Mouse (Mus musculus): ENCODE measurements at regions not wholly inside any gene's neighbourhood (a gene's known extent, or its start where the extent isn't known, plus 50 kb on each side); places are given as distances from the start of the nearest gene placed in this dataset.

GRCm38 (mm10) chr1:105083551-105084103, 272.9 kb downstream of the Rnf152 start:
- H3K4me3 ChIP-seq (ENCODE audit: insufficient read depth, low read length) = no peak overlapping the region
- no peak for TF ChIP-seq CTCF (IDR thresholded peaks at IDR 0.05; ENCODE audit: low read depth, low read length)
- TF ChIP-seq POLR2A (IDR thresholded peaks at IDR 0.05; ENCODE audit: borderline replicate concordance, low read depth, low read length) = no peak
- H3K27ac ChIP-seq (ENCODE audit: insufficient read depth, low read depth, low read length) = no peak overlapping the region

DNA sequence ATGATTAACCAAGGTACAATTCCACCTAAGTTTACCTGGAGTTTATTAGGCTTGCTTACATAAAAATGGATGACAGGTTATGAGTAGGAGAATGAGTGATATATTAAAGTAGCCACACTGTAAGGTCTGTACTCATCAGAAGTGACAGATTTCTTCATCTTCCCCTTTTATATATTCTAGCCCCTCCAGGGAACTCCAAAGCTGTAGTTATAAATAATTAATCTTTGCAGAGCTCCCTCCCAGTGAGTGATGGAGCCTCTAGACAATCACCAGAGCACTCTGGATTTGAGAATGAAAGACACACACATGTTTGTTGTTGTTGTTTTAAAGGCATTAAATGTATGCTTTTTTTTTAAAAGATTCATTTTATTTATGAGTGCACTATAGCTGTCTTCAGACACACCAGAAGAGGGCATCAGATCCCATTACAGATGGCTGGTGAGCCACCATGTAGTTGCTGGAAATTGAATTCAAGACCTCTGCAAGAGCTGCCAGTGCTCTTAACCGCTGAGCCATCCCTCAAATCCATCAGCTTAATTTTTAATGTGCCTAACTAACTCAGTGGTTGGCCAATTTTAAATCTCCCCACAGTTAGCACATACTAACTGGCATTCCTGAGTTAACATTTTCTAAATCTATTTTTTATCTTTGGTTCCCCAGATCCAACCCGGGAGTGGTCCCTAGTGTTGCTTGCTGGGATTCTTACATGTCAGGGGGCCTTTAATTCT, 273.5 kb downstream of the Rnf152 start:
- TF ChIP-seq CTCF (IDR thresholded peaks at IDR 0.05; ENCODE audit: low read depth, low read length) (no peak), POLR2A (IDR thresholded peaks at IDR 0.05; ENCODE audit: borderline replicate concordance, low read depth, low read length) (no peak)

More at GRCm38 (mm10) chr1:105083551-105084103, 272.9 kb downstream of the Rnf152 start:
- H3K4me1 ChIP-seq (ENCODE audit: control insufficient read depth, insufficient read depth, low read length) = no peaks in the 10 kb centered on the region

GRCm38 (mm10) chr1:105081942-105082341, 274.6 kb downstream of the Rnf152 start:
- H3K27ac ChIP-seq (ENCODE audit: insufficient read depth, low read depth, low read length) = no peak overlapping the region
- TF ChIP-seq CTCF (IDR thresholded peaks at IDR 0.05; ENCODE audit: low read depth, low read length) (no peak), POLR2A (IDR thresholded peaks at IDR 0.05; ENCODE audit: borderline replicate concordance, low read depth, low read length) (no peak)
- H3K4me3 ChIP-seq (ENCODE audit: insufficient read depth, low read length) = no peak overlapping the region
- H3K4me1 ChIP-seq (ENCODE audit: control insufficient read depth, insufficient read depth, low read length) = no peaks in the 10 kb centered on the region

More for the DNA sequence above, 273.5 kb downstream of the Rnf152 start:
- no peaks in the 10 kb centered on the region for H3K4me1 ChIP-seq (ENCODE audit: control insufficient read depth, insufficient read depth, low read length)
- no peak overlapping the region for H3K4me3 ChIP-seq (ENCODE audit: insufficient read depth, low read length)
- no peak overlapping the region for H3K27ac ChIP-seq (ENCODE audit: insufficient read depth, low read depth, low read length)

DNA sequence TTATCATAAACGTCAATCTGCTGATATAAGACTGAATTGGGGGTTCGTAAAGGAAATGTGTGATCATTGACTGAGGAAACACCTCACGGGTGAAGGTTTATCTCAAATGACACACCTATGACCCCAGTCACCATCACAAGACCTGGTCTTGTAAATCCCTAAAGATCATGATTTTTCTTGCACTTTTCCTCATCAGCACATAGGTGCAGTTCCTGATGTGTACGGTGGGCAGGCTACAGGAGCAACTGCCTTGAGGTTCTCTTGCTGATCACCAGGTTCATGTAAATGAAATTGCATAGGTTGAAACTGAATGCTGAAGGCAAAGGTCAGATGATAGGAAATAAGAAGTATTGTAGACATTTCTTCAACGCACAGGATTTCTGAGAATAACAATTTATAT, 277.1 kb downstream of the Rnf152 start:
- H3K4me1 ChIP-seq (ENCODE audit: control insufficient read depth, insufficient read depth, low read length) = no peaks in the 10 kb centered on the region
- TF ChIP-seq POLR2A (IDR thresholded peaks at IDR 0.05; ENCODE audit: borderline replicate concordance, low read depth, low read length) (no peak), CTCF (IDR thresholded peaks at IDR 0.05; ENCODE audit: low read depth, low read length) (no peak)
- H3K4me3 ChIP-seq (ENCODE audit: insufficient read depth, low read length) = no peak overlapping the region
- H3K27ac ChIP-seq (ENCODE audit: insufficient read depth, low read depth, low read length) = no peak overlapping the region

GRCm38 (mm10) chr1:105075728-105076127, 280.8 kb downstream of the Rnf152 start:
- Histone ChIP-seq H3K27ac (ENCODE audit: insufficient read depth, low read depth, low read length) (no peak overlapping the region), H3K4me3 (ENCODE audit: insufficient read depth, low read length) (no peak overlapping the region), H3K4me1 (ENCODE audit: control insufficient read depth, insufficient read depth, low read length) (no peaks in the 10 kb centered on the region)
- TF ChIP-seq CTCF (IDR thresholded peaks at IDR 0.05; ENCODE audit: low read depth, low read length) = no peak
- no peak for TF ChIP-seq POLR2A (IDR thresholded peaks at IDR 0.05; ENCODE audit: borderline replicate concordance, low read depth, low read length)

DNA sequence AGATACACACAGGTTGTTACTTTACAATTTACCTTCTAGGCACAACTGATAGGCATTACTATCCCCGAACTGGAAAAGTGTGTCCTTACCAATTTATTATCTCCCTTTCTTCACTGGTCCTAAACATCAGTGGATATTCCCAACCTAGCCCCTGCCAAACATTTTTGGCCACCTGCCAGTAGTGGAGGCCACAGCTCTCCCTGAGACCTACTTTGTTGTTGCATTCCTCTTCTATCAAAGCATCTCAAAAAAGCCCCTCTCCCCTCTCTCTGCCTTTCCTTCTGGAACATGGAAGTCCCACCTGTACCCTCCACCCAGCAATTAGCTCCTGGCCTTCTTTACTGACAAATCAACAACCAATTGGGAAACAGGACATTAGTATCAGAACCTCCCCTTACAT, 282.2 kb downstream of the Rnf152 start:
- H3K4me1 ChIP-seq (ENCODE audit: control insufficient read depth, insufficient read depth, low read length) = no peaks in the 10 kb centered on the region
- TF ChIP-seq POLR2A (IDR thresholded peaks at IDR 0.05; ENCODE audit: borderline replicate concordance, low read depth, low read length) (no peak), CTCF (IDR thresholded peaks at IDR 0.05; ENCODE audit: low read depth, low read length) (no peak)
- no peak overlapping the region for H3K4me3 ChIP-seq (ENCODE audit: insufficient read depth, low read length)
- no peak overlapping the region for H3K27ac ChIP-seq (ENCODE audit: insufficient read depth, low read depth, low read length)

GRCm38 (mm10) chr1:105070661-105071455, 285.7 kb downstream of the Rnf152 start:
- Histone ChIP-seq H3K27ac (ENCODE audit: insufficient read depth, low read depth, low read length) (no peak overlapping the region), H3K4me3 (ENCODE audit: insufficient read depth, low read length) (no peak overlapping the region), H3K4me1 (ENCODE audit: control insufficient read depth, insufficient read depth, low read length) (no peaks in the 10 kb centered on the region)
- no peak for TF ChIP-seq POLR2A (IDR thresholded peaks at IDR 0.05; ENCODE audit: borderline replicate concordance, low read depth, low read length)
- TF ChIP-seq CTCF (IDR thresholded peaks at IDR 0.05; ENCODE audit: low read depth, low read length) = no peak

DNA sequence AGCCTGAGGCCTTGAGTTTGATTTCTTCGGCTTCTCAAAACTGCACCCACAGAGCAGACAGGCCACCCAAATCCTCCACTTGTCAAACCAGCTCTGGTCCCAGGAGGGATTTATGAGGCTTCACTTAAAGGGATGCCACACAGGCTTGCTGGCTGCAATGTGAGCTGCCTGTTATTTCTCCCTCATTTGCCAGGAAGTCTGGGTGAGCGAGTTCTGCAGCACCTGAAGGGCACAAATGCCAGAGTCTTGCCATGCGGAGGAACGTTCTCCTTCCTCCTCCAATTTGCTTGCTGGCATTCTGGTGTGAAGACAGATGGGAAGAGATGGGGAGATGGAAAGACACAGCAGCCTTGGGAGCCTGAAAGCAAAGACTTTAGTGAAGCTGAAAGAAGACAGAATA, 288.6 kb downstream of the Rnf152 start:
- Histone ChIP-seq H3K4me1 (ENCODE audit: control insufficient read depth, insufficient read depth, low read length) (no peaks in the 10 kb centered on the region), H3K4me3 (ENCODE audit: insufficient read depth, low read length) (no peak overlapping the region), H3K27ac (ENCODE audit: insufficient read depth, low read depth, low read length) (no peak overlapping the region)
- no peak for TF ChIP-seq CTCF (IDR thresholded peaks at IDR 0.05; ENCODE audit: low read depth, low read length)
- TF ChIP-seq POLR2A (IDR thresholded peaks at IDR 0.05; ENCODE audit: borderline replicate concordance, low read depth, low read length) = no peak

GRCm38 (mm10) chr1:105067049-105067795, 289.3 kb downstream of the Rnf152 start:
- Histone ChIP-seq H3K27ac (ENCODE audit: insufficient read depth, low read depth, low read length) (no peak overlapping the region), H3K4me1 (ENCODE audit: control insufficient read depth, insufficient read depth, low read length) (no peaks in the 10 kb centered on the region), H3K4me3 (ENCODE audit: insufficient read depth, low read length) (no peak overlapping the region)
- TF ChIP-seq CTCF (IDR thresholded peaks at IDR 0.05; ENCODE audit: low read depth, low read length) (no peak), POLR2A (IDR thresholded peaks at IDR 0.05; ENCODE audit: borderline replicate concordance, low read depth, low read length) (no peak)
